Mouse (Mus musculus): Measurements from ENCODE around the gene Tsen34. TPM values are rescaled to one million over a fixed set of nuclear protein-coding genes. Genes with fewer than 3 reads are reported as not detected.
A peak's percentile ranks its signal among the peaks of the same experiment; 100 is the strongest.
"Not testable (repeated sequence)": the region's sequence is repeated elsewhere in the genome, so short reads cannot be mapped to it uniquely, and the experiment has no call there.

The Tsen34 gene
- polyA plus RNA-seq, 1 experiment from 2014 or later, result 173 TPM

GRCm38 (mm10) chr7:3732675-3733074 lies 40.0 kb downstream of the Tsen34 start:
- ATAC-seq (replicated peaks; ENCODE audit: insufficient number of reproducible peaks, low FRiP score, low TSS enrichment); H3K4me2 ChIP-seq; H3K27ac ChIP-seq (ENCODE audit: low read depth, low read length); H3K36me3 ChIP-seq (ENCODE audit: control insufficient read depth, insufficient read depth, low read length); H3K9ac ChIP-seq (ENCODE audit: low read depth, low read length); H3K4me3 ChIP-seq (ENCODE audit: low read depth, low read length); H3K9me3 ChIP-seq (replicated peaks; ENCODE audit: control insufficient read depth, low read length); H3K27me3 ChIP-seq (ENCODE audit: control insufficient read depth, insufficient read depth, low read length); H3K4me1 ChIP-seq (ENCODE audit: control insufficient read depth, insufficient read depth, low read length): not testable (repeated sequence)
- WGBS (ENCODE audit: insufficient replicate concordance), result no CpG with 5 or more reads among the region's 1 CpGs

Small RNAs within 50 kb of the gene (microRNA-seq; reads per million reads assigned to microRNA genes)
- gene Mir3572 (ENCODE audit: borderline number of aligned reads), result 2.6 reads per million, percentile 30 among the genes with 10 or more reads in this experiment

Other genes with a start within 250 kb of the Tsen34 start
- gene Tarm1, start 190.2 kb upstream of the Tsen34 start, polyA plus RNA-seq (2014; fragmentation: Nextera tagmentation; extraction: Ambion mirVana), result not detected in 2 replicates
- gene Oscar, start 76.7 kb upstream of the Tsen34 start, polyA plus RNA-seq (2014; fragmentation: Nextera tagmentation; extraction: Ambion mirVana), result 0.21 and 0.56 TPM in 2 replicates
- 621 and 642 TPM in 2 replicates for gene Ndufa3, start 75.5 kb upstream of the Tsen34 start, polyA plus RNA-seq (2014; fragmentation: Nextera tagmentation; extraction: Ambion mirVana)
- gene Tfpt, start 62.9 kb upstream of the Tsen34 start, polyA plus RNA-seq (2014; fragmentation: Nextera tagmentation; extraction: Ambion mirVana), result 17.8 and 20.0 TPM in 2 replicates
- gene Prpf31, start 62.9 kb upstream of the Tsen34 start, polyA plus RNA-seq (2014; fragmentation: Nextera tagmentation; extraction: Ambion mirVana), result 67.6 and 78.3 TPM in 2 replicates
- gene Cnot3, start 47.6 kb upstream of the Tsen34 start, polyA plus RNA-seq (2014; fragmentation: Nextera tagmentation; extraction: Ambion mirVana), result 42.2 and 43.5 TPM in 2 replicates
- 16.3 and 16.6 TPM in 2 replicates for gene Leng1, start 27.0 kb upstream of the Tsen34 start, polyA plus RNA-seq (2014; fragmentation: Nextera tagmentation; extraction: Ambion mirVana)
- 5.7 and 6.2 TPM in 2 replicates for gene Tmc4, start 15.3 kb upstream of the Tsen34 start, polyA plus RNA-seq (2014; fragmentation: Nextera tagmentation; extraction: Ambion mirVana)
- gene Mboat7, start 660 bp downstream of the Tsen34 start, polyA plus RNA-seq (2014; fragmentation: Nextera tagmentation; extraction: Ambion mirVana), result 23.9 and 30.2 TPM in 2 replicates
- 925 and 966 TPM in 2 replicates for gene Rps9, start 11.1 kb downstream of the Tsen34 start, polyA plus RNA-seq (2014; fragmentation: Nextera tagmentation; extraction: Ambion mirVana)
- 0.06 and 0.07 TPM in 2 replicates for gene Pirb, start 27.5 kb downstream of the Tsen34 start, polyA plus RNA-seq (2014; fragmentation: Nextera tagmentation; extraction: Ambion mirVana)
- not detected in 2 replicates for gene Gm15448, start 132.8 kb downstream of the Tsen34 start, polyA plus RNA-seq (2014; fragmentation: Nextera tagmentation; extraction: Ambion mirVana)
- gene Pira2, start 152.2 kb downstream of the Tsen34 start, polyA plus RNA-seq (2014; fragmentation: Nextera tagmentation; extraction: Ambion mirVana), result not detected in 2 replicates
- gene Gm14548, start 205.3 kb downstream of the Tsen34 start, polyA plus RNA-seq (2014; fragmentation: Nextera tagmentation; extraction: Ambion mirVana), result not detected in 2 replicates
- gene Lilra6, start 222.6 kb downstream of the Tsen34 start, polyA plus RNA-seq (2014; fragmentation: Nextera tagmentation; extraction: Ambion mirVana), result not detected in 2 replicates